Mouse (Mus musculus) heart, adult 2 months (tissue): Measurements from ENCODE around the gene Tgif2. TPM values are rescaled to one million over a fixed set of nuclear protein-coding genes. Genes with fewer than 3 reads are reported as not detected.
A peak's percentile ranks its signal among the peaks of the same experiment; 100 is the strongest.

ENCODE experiments used
- DNase-seq, 2 experiments: peaks; one replicate each; pipeline ENCODE4 v3.0.0; 2021
- H3K27ac ChIP-seq: fragments of 200-600 bp; 2 replicates; pipeline ENCODE4 v1.8.1; 2022
- H3K27me3 ChIP-seq: fragments of 200-500 bp; 2 replicates; pipeline ENCODE4 v1.6.1; 2012; ENCODE audit warnings: mild to moderate bottlenecking, low read length, inconsistent platforms, mixed read lengths; ENCODE audit not compliant: control insufficient read depth, insufficient read depth
- H3K36me3 ChIP-seq: fragments of 200-500 bp; 2 replicates; pipeline ENCODE4 v1.6.1; 2012; ENCODE audit warnings: low read length, inconsistent platforms; ENCODE audit not compliant: control insufficient read depth, insufficient read depth
- H3K4me1 ChIP-seq: fragments of 200-500 bp; 2 replicates; pipeline ENCODE4 v1.6.1; 2011; ENCODE audit warnings: low read length; ENCODE audit not compliant: control insufficient read depth, insufficient read depth
- H3K4me3 ChIP-seq: fragments of 200-600 bp; 2 replicates; pipeline ENCODE4 v1.8.1; 2022
- H3K79me2 ChIP-seq: fragments of 200-500 bp; replicated peaks from 2 replicates; pipeline ENCODE4 v1.6.1; 2012; ENCODE audit warnings: mild to moderate bottlenecking, inconsistent platforms, low read length, moderate library complexity, mixed read lengths; ENCODE audit not compliant: control insufficient read depth, insufficient read depth
- H3K9ac ChIP-seq: fragments of 200-500 bp; 2 replicates; pipeline ENCODE4 v1.6.1; 2012; ENCODE audit warnings: low read depth, mild to moderate bottlenecking, control low read depth, inconsistent platforms, low read length, mixed read lengths
- CTCF ChIP-seq: fragments of 200-600 bp; IDR thresholded peaks from 2 replicates; pipeline ENCODE4 v1.8.1; 2022; ENCODE audit warnings: antibody characterized with exemption, mild to moderate bottlenecking, moderate library complexity
- EP300 ChIP-seq: fragments of 200-500 bp; IDR thresholded peaks from 2 replicates; pipeline ENCODE4 v1.6.1; 2011; ENCODE audit warnings: low read depth, low read length, control low read depth; ENCODE audit not compliant: insufficient read depth
- POLR2A ChIP-seq: fragments of 200-500 bp; IDR thresholded peaks from 2 replicates; pipeline ENCODE4 v1.6.1; 2011; ENCODE audit warnings: mild to moderate bottlenecking, low read depth, low read length, control low read depth; ENCODE audit not compliant: insufficient read depth
- WGBS: fragments of 180-500 bp; shearing (Covaris S2); methylation state at CpG from one replicate; pipeline ENCODE4 v1.1.7; 2018; 5-methylcytosine and 5-hydroxymethylcytosine counted together
- intact Hi-C: fragments of 180-260 bp; cut with DNase I; formaldehyde crosslinking; loops from one replicate; pipeline ENCODE4 v1.15.1; 2025
- polyA plus RNA-seq: library from polyadenylated mRNA; depleted of rRNA; stranded (reverse); fragments of >200 nt; gene quantifications from 2 replicates; pipeline ENCODE4 v1.2.3, GENCODE M21; 2012
- total RNA-seq, 2 experiments: library from RNA; stranded (reverse); gene quantifications; 2 replicates each; pipeline ENCODE4 v1.2.3; 2021

The Tgif2 gene
- total and polyA plus RNA-seq, 3 experiments: 0.63 to 0.76 (median 0.66) TPM

DNA sequence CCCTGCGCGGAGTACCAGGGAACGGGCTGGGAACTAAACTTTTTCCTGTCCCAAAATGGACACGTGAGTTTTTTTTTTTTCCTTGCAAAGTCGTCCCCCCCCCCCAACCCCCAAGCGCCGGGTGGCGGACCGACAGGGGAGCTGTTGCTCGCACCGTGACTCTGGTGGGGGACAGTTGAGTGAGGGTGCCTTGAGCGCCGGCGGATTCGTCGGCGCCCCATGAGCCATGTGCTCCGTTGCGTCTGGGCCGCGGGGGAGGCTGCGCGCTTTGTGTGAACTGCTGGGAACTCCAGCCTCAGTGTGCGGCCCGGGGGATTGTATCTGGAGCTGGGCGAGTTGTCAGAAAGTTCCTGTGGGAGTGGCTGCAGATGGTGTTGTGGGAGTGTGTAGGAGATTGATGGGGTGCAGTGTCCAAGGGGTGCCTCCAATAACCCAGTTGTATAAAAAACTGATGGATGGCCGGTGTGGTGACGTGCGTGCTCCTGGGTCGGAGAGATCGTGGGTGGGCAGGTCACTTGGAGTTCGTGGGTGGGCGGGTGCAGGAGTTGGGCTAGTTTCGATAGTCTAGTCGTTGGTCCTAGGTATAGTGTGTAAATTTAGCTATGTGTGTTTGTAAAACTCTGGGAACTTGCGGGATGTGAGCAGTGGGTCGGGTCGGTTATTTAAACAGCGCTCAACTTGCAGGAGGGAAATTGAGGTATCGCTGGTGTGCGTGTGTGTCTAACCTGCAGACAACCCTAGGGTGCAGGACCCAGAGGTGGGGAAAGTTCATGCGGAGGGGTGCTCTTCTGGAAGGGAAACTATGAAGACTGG, 1.4 kb downstream of the Tgif2 start:
- H3K4me1 ChIP-seq: peaks cover 3% of the 10 kb centered on the region; the same call in 1 of the 2 replicates
- 1% methylated on average over 42 of the region's 42 CpGs for WGBS
- no peaks in the 10 kb centered on the region for H3K27me3 ChIP-seq
- H3K79me2 ChIP-seq: no peaks in the 10 kb centered on the region
- TF ChIP-seq CTCF (0 out of 2 replicates have a peak, but pooled peaks have one; percentile 2), POLR2A (no peak)
- H3K36me3 ChIP-seq: no peaks in the 10 kb centered on the region
- intact Hi-C loops: loop anchor here (10.0 kb wide), 1 partner anchor 296 kb away; the partner anchor contains the start of gene Aar2
- no peak overlapping the region for H3K27ac ChIP-seq
- H3K9ac ChIP-seq: peak overlapping the region; percentile 70
- peak overlapping the region; percentile 63 for H3K4me3 ChIP-seq
- peak; percentile 51 to 56 for DNase-seq

DNA sequence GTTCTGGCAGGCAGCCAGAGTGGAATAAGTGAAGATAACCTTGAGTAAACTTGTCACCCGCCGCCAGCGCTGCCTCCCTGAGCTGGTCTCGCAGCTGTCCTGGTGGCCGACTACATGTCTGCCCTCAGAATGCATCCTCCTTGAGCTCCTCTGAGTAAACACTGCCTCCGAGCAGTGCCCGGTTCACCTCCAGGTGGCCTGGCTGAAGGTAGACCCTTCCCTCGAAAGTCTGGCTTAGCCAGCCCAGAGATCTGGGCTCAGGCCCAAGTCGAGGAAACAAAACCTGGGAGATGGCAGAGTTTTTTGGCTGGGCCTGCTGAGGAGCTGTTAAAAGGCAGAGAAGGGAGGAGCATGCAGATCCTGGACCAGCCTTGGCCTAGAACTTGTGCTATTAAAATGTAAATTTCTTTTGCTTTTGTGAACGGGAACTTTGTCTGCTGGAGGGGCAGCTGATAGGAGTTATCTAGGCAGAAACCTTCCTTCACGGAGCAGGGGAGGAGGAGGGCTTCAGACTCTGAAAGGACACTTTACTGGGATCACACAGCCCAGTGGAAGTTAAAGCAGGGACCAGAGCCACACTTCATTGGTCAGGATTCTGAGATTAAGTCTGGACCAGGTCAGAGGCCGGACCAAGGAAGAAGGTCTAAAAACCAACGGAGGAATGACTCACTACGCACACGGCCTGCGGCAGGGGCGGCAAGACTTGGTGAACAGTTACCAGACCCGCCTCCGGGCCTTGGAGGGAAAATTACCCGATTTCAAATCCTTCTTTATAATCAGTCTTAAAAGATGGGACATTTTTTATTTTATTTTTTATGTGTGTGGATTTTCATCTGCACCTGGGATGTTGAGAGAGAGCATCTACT, 2.3 kb downstream of the Tgif2 start:
- no peaks in the 10 kb centered on the region for H3K79me2 ChIP-seq
- WGBS: 33% methylated on average over 20 of the region's 20 CpGs
- peaks cover 3% of the 10 kb centered on the region; the same call in 1 of the 2 replicates for H3K4me1 ChIP-seq
- H3K4me3 ChIP-seq: peak overlapping the region; percentile 63
- no peaks in the 10 kb centered on the region for H3K36me3 ChIP-seq
- no peak overlapping the region for H3K27ac ChIP-seq
- peak; percentile 41 to 48 for DNase-seq
- intact Hi-C loops: loop anchor here (10.0 kb wide), 1 partner anchor 297 kb away; the partner anchor contains the start of gene Aar2
- TF ChIP-seq EP300 (no peak), POLR2A (no peak), CTCF (peak; percentile 14)
- H3K27me3 ChIP-seq: no peaks in the 10 kb centered on the region
- no peak overlapping the region for H3K9ac ChIP-seq

DNA sequence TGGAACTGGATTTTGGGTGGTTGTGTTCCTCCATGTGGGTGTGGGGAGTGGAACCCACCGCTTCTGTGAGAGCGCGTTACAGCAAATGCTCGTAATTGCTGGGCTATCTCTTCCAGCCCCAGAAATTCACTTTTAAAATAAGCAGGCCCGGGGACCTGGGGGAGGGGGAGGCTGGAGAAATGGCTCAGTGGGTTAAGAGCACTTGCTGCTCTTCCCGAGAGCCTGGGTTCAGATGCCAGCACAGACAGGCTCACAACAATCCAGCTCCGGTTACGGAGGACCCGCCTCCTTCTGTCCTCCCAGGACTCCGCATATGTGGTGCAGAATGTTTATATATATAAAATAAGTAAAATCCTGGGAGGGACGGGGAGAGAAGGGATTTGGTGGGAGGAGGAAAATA, 2.9 kb downstream of the Tgif2 start:
- DNase-seq: no peak
- Histone ChIP-seq H3K9ac (no peak overlapping the region), H3K27me3 (no peaks in the 10 kb centered on the region), H3K79me2 (no peaks in the 10 kb centered on the region), H3K4me1 (peaks cover 3% of the 10 kb centered on the region; the same call in 1 of the 2 replicates), H3K4me3 (no peak overlapping the region), H3K36me3 (no peaks in the 10 kb centered on the region), H3K27ac (no peak overlapping the region)
- TF ChIP-seq POLR2A: no peak
- no peak for TF ChIP-seq CTCF
- no peak for TF ChIP-seq EP300
- 66% methylated on average over 11 of the region's 11 CpGs for WGBS
- intact Hi-C loops: loop anchor here (10.0 kb wide), 1 partner anchor 298 kb away; the partner anchor contains the start of gene Aar2

DNA sequence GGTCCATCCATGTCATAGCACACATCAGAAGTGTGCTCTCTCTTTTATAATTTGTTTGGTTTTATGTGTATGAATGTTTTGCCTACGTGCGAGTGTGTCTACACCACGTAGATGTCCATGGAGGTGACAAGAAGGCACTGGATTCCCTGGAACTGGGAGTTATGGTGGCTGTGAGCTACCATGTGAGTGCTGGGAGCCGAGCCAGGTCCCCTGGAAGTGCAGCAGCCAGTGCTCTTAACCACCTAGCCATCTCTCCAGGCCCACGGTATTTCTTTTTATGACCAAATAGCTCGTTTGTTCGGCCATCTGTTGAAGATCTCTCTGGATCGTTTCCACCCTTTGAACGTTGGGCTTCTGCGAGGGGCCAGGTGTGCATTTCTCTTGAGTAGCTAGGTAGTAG, 3.5 kb downstream of the Tgif2 start:
- no peaks in the 10 kb centered on the region for H3K27me3 ChIP-seq
- H3K27ac ChIP-seq: no peak overlapping the region
- no peak overlapping the region for H3K9ac ChIP-seq
- no peak overlapping the region for H3K4me3 ChIP-seq
- H3K4me1 ChIP-seq: peaks cover 3% of the 10 kb centered on the region; the same call in 1 of the 2 replicates
- no peak for DNase-seq
- intact Hi-C loops: loop anchor here (10.0 kb wide), 1 partner anchor 299 kb away; the partner anchor contains the start of gene Aar2
- H3K79me2 ChIP-seq: no peaks in the 10 kb centered on the region
- WGBS: 80% methylated on average over 10 of the region's 10 CpGs
- no peak for TF ChIP-seq POLR2A
- TF ChIP-seq EP300: no peak
- TF ChIP-seq CTCF: no peak
- no peaks in the 10 kb centered on the region for H3K36me3 ChIP-seq

GRCm38 (mm10) chr2:156844715-156845114, 4.9 kb downstream of the Tgif2 start:
- Histone ChIP-seq H3K4me3 (no peak overlapping the region), H3K27me3 (no peaks in the 10 kb centered on the region), H3K36me3 (no peaks in the 10 kb centered on the region), H3K79me2 (no peaks in the 10 kb centered on the region), H3K27ac (no peak overlapping the region), H3K9ac (no peak overlapping the region), H3K4me1 (peaks cover 3% of the 10 kb centered on the region; the same call in 1 of the 2 replicates)
- 58% methylated on average over 10 of the region's 10 CpGs for WGBS
- no peak for TF ChIP-seq CTCF
- no peak for DNase-seq
- intact Hi-C loops: loop anchor here (10.0 kb wide), 1 partner anchor 300 kb away; the partner anchor contains the start of gene Aar2

GRCm38 (mm10) chr2:156847653-156848052, 7.8 kb downstream of the Tgif2 start:
- no peaks in the 10 kb centered on the region for H3K79me2 ChIP-seq
- H3K27me3 ChIP-seq: no peaks in the 10 kb centered on the region
- H3K9ac ChIP-seq: no peak overlapping the region
- no peaks in the 10 kb centered on the region for H3K4me1 ChIP-seq
- no peak for DNase-seq
- H3K27ac ChIP-seq: no peak overlapping the region
- TF ChIP-seq CTCF (no peak), EP300 (no peak), POLR2A (no peak)
- WGBS: 81% methylated on average over 6 of the region's 6 CpGs
- H3K4me3 ChIP-seq: no peak overlapping the region
- intact Hi-C loops: loop anchor here (10.0 kb wide), 1 partner anchor 303 kb away; the partner anchor contains the start of gene Aar2
- no peaks in the 10 kb centered on the region for H3K36me3 ChIP-seq
